Mouse (Mus musculus): ENCODE data around the gene Plekha1.

The Plekha1 gene

GRCm38 (mm10) chr7:130954177-130954601 is 88.6 kb downstream of the Plekha1 start:
- no peak for DNase-seq (ENCODE audit: low spot score in 2 of 2)

DNA sequence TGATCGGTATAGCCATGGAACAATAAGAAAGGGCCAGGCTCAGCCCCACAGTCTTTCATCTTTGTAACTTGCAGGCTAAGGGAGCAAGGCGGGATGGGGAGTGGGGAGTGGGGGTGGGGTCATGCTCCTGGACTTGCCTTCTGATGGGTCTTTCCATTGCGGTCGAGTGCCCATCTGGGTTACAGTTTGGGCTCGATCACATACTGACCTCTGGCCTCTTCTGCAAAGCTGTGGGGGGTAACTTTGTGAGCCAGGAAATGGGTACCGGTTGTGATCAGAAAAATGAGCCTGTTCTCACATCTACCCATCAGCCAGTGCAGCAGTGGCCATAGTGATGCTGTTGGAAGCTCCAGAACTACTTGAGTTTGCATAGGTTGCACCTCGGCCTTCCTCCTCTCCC is 93.0 kb downstream of the Plekha1 start:
- no peak for DNase-seq (ENCODE audit: low spot score in 2 of 2)

- DNase-seq (ENCODE audit: low spot score in 2 of 2) = no peak
These were observed 94.3 kb downstream of the Plekha1 start for GRCm38 (mm10) chr7:130959868-130960267.

- DNase-seq (ENCODE audit: low spot score in 2 of 2) = no peak
These were observed 95.9 kb downstream of the Plekha1 start for GRCm38 (mm10) chr7:130961429-130961828.

Data from frontal cortex, postnatal 14 days (tissue).